Mouse (Mus musculus) MEL (cell line): ENCODE results near the gene Hspb6. TPM values are rescaled to one million over a fixed set of nuclear protein-coding genes. Genes with fewer than 3 reads are reported as not detected.

Experiments
- DNase-seq: peaks from one replicate; pipeline ENCODE4 v3.0.0; 2011; ENCODE audit warnings: low read depth, low spot score
- H3K27ac ChIP-seq: 2 replicates; pipeline ENCODE4 v1.5.1; 2012; ENCODE audit warnings: low read depth, mild to moderate bottlenecking, control low read depth, low read length, moderate library complexity; ENCODE audit not compliant: control insufficient read depth
- H3K27me3 ChIP-seq, 2 experiments: fragments of 150-350 bp in 1 of 2; sonication (generic) in 1 of 2; 2 replicates each; pipeline ENCODE4 v1.6.1; 2012; ENCODE audit warnings: low read length in 2 of 2, mild to moderate bottlenecking in 2 of 2, improper control_type of control experiment in 1 of 2, moderate library complexity in 1 of 2; ENCODE audit not compliant: insufficient read depth in 2 of 2, control insufficient read depth in 1 of 2
- H3K36me3 ChIP-seq, 2 experiments: 2 replicates each; pipeline ENCODE4 v1.6.1; 2012 to 2014; ENCODE audit warnings: low read length in 2 of 2, improper control_type of control experiment in 1 of 2, inconsistent platforms in 1 of 2, mild to moderate bottlenecking in 1 of 2; ENCODE audit not compliant: insufficient read depth in 2 of 2, control insufficient read depth in 1 of 2
- H3K4me1 ChIP-seq, 2 experiments: fragments of 150-350 bp in 1 of 2; sonication (generic) in 1 of 2; 2 replicates each; pipeline ENCODE4 v1.6.1; 2012; ENCODE audit warnings: low read length in 2 of 2, improper control_type of control experiment in 1 of 2, mild to moderate bottlenecking in 1 of 2; ENCODE audit not compliant: insufficient read depth in 2 of 2, control insufficient read depth in 1 of 2
- H3K4me3 ChIP-seq, 2 experiments: fragments of 150-350 bp in 1 of 2; sonication (generic) in 1 of 2; 2 replicates each; pipeline ENCODE4 v1.5.1; 2012; ENCODE audit warnings: low read depth in 2 of 2, low read length in 2 of 2, mild to moderate bottlenecking in 2 of 2, moderate library complexity in 2 of 2, control low read depth in 1 of 2, improper control_type of control experiment in 1 of 2; ENCODE audit not compliant: control insufficient read depth in 1 of 2, insufficient read depth in 1 of 2
- H3K79me2 ChIP-seq: 2 replicates; pipeline ENCODE4 v1.6.1; 2012; ENCODE audit warnings: mild to moderate bottlenecking, low read length, moderate library complexity; ENCODE audit not compliant: control insufficient read depth, poor library complexity, insufficient read depth
- H3K9ac ChIP-seq: 2 replicates; pipeline ENCODE4 v1.6.1; 2012; ENCODE audit warnings: low read depth, mild to moderate bottlenecking, control low read depth, low read length, moderate library complexity; ENCODE audit not compliant: control insufficient read depth, poor library complexity, severe bottlenecking
- H3K9me3 ChIP-seq: fragments of 150-350 bp; sonication (generic); replicated peaks from 2 replicates; pipeline ENCODE4 v1.6.1; 2012; ENCODE audit warnings: mild to moderate bottlenecking, low read length, improper control_type of control experiment, moderate library complexity; ENCODE audit not compliant: insufficient read depth
- CHD1 ChIP-seq: IDR thresholded peaks from 2 replicates; pipeline ENCODE4 v1.6.1; 2012; ENCODE audit warnings: low read depth, mild to moderate bottlenecking, inconsistent platforms, low read length, improper control_type of control experiment
- CTCF ChIP-seq, 3 experiments: IDR thresholded peaks in 2 of 3; conservative IDR thresholded peaks in 1 of 3; 2 replicates each; pipeline ENCODE4 v1.5.1; 2011 to 2012; ENCODE audit warnings: low read length in 3 of 3, low read depth in 2 of 3, mild to moderate bottlenecking in 2 of 3, improper control_type of control experiment in 1 of 3, inconsistent platforms in 1 of 3, mixed read lengths in 1 of 3, moderate library complexity in 1 of 3; ENCODE audit not compliant: control insufficient read depth in 1 of 3, insufficient read depth in 1 of 3, poor library complexity in 1 of 3, severe bottlenecking in 1 of 3
- EP300 ChIP-seq, 2 experiments: IDR thresholded peaks; 2 replicates each; pipeline ENCODE4 v1.6.1; 2011; ENCODE audit warnings: improper control_type of control experiment in 2 of 2, low read length in 2 of 2, low read depth in 1 of 2, mild to moderate bottlenecking in 1 of 2
- GABPA ChIP-seq: IDR thresholded peaks from 2 replicates; pipeline ENCODE4 v1.6.1; 2012; ENCODE audit warnings: low read depth, mild to moderate bottlenecking, inconsistent platforms, low read length, improper control_type of control experiment, moderate library complexity
- JUND ChIP-seq: IDR thresholded peaks from 2 replicates; pipeline ENCODE4 v1.6.1; 2011; ENCODE audit warnings: low read depth, mild to moderate bottlenecking, improper control_type of control experiment, low read length
- MAZ ChIP-seq: IDR thresholded peaks from 2 replicates; pipeline ENCODE4 v1.6.1; 2012; ENCODE audit warnings: low read depth, mild to moderate bottlenecking, inconsistent platforms, low read length, improper control_type of control experiment
- MYB ChIP-seq: IDR thresholded peaks from 2 replicates; pipeline ENCODE4 v1.6.1; 2011; ENCODE audit warnings: mild to moderate bottlenecking, low read depth, low read length, improper control_type of control experiment
- NELFE ChIP-seq: IDR thresholded peaks from 2 replicates; pipeline ENCODE4 v1.6.1; 2011; ENCODE audit warnings: low read depth, low read length, improper control_type of control experiment
- POLR2AphosphoS5 ChIP-seq: IDR thresholded peaks from 2 replicates; pipeline ENCODE4 v1.6.1; 2012; ENCODE audit warnings: low read depth, borderline replicate concordance, mild to moderate bottlenecking, inconsistent platforms, low read length, moderate library complexity, mixed read lengths
- RAD21 ChIP-seq: IDR thresholded peaks from 2 replicates; pipeline ENCODE4 v1.6.1; 2011; ENCODE audit warnings: mild to moderate bottlenecking, low read depth, low read length, improper control_type of control experiment
- SMC3 ChIP-seq: IDR thresholded peaks from 2 replicates; pipeline ENCODE4 v1.6.1; 2011; ENCODE audit warnings: low read depth, low read length, improper control_type of control experiment
- TBP ChIP-seq: IDR thresholded peaks from 2 replicates; pipeline ENCODE4 v1.8.0; 2011; ENCODE audit warnings: low read depth, low read length, improper control_type of control experiment
- USF1 ChIP-seq: IDR thresholded peaks from 2 replicates; pipeline ENCODE4 v1.6.1; 2014; ENCODE audit warnings: low read depth, mild to moderate bottlenecking, inconsistent platforms, low read length, improper control_type of control experiment, moderate library complexity
- polyA plus RNA-seq, 2 experiments: library from polyadenylated mRNA; stranded (reverse) in 1 of 2; unstranded in 1 of 2; fragments of >175 nt in 1 of 2; fragments of >200 nt in 1 of 2; gene quantifications; 2 replicates each; pipeline versions ENCODE4 v1.2.1 to v1.2.4; 2012; ENCODE audit warnings: low replicate concordance in 2 of 2, low read depth in 1 of 2; ENCODE audit not compliant: insufficient read length in 2 of 2, insufficient read depth in 1 of 2, missing spikeins in 1 of 2
- total RNA-seq: library from RNA; depleted of rRNA; stranded (reverse); fragments of 300-350 nt; gene quantifications from 2 replicates; pipeline ENCODE4 v1.2.3, GENCODE M21; 2012

The Hspb6 gene
- total and polyA plus RNA-seq, 3 experiments, result 1.5 to 12.4 TPM; not detected in 1

DNA sequence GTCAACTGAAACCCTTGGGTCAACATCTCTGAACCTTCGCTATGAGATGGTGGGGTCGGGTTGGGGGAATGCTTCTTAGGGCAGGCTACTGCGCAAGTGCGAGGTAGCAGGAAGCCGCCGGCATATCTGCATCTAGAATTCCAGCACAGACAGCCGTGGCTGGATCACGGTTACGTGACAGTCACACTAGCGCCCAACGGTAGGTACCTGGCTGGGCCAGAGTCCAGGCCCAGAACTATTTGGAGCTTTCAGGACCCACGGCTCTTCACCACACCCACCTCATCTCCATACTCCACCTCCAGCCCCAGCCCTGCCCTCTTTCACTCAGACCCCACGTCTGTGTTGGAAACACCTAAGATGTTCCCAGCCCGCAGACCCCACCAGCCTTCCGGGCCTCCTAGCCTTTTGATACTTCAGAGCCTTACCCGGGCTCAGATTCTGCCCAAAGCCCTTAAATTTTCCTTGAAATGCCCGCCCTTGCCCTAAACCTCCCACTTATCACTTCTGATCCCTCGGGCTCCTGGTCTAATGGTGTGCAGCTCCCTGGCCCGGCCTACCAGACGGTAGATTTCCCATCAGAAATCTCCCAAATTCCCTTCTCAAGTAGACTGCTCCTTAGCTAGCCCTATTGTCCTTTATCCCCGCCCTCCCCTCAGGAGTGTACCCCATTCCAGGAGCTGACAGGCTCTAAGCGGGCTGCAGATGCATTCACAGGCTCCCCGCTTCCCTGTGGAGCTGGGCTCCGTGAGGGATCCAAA, 36.8 kb upstream of the Hspb6 start:
- Histone ChIP-seq H3K27ac (no peak overlapping the region), H3K27me3 (peaks cover 0 to 2% of the 10 kb centered on the region in 2 experiments; a peak in 1 of 4 replicates), H3K79me2 (no peaks in the 10 kb centered on the region), H3K4me3 (no peak overlapping the region), H3K9ac (no peak overlapping the region), H3K4me1 (no peaks in the 10 kb centered on the region), H3K9me3 (no peaks in the 10 kb centered on the region), H3K36me3 (no peaks in the 10 kb centered on the region)
- peak; percentile 43; the same call in 1 of the 2 replicates for TF ChIP-seq USF1
- TF ChIP-seq TBP, result no peak
- no peak for TF ChIP-seq EP300 (IDR thresholded peaks at IDR 0.05; ENCODE audit: low read depth in 1 of 2, low read length in 2 of 2)
- TF ChIP-seq GABPA, result no peak
- TF ChIP-seq SMC3, result no peak
- DNase-seq, result no peak

DNA sequence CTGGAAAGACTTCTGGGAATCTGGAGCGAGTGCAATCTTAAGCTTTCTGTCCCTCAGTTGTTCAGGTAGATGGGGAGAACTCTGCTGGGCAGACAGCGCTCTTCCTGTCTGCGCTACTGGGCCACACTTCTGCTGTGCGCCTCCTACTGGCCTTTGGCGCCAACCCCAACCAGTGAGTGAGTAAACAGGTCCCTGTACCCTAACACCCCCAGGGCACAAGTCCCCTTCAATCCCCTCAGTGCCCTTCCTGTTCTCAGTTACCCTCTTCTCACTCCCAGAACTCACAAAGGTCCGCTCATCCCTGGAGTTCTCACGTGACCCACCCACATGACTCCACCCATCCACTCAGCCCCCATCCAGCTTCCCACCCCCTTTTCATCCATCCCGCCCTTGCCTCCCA, 33.7 kb upstream of the Hspb6 start:
- Histone ChIP-seq H3K4me3 (no peak overlapping the region), H3K4me1 (no peaks in the 10 kb centered on the region), H3K27me3 (no peaks in the 10 kb centered on the region), H3K9ac (no peak overlapping the region), H3K36me3 (no peaks in the 10 kb centered on the region), H3K9me3 (no peaks in the 10 kb centered on the region), H3K27ac (no peak overlapping the region)
- no peak for TF ChIP-seq GABPA
- TF ChIP-seq CTCF (IDR thresholded peaks at IDR 0.05 in 2 of 3, conservative IDR thresholded peaks at IDR 0.05 in 1 of 3; ENCODE audit: control insufficient read depth in 1 of 3, insufficient read depth in 1 of 3, low read depth in 2 of 3, low read length in 3 of 3, poor library complexity in 1 of 3, severe bottlenecking in 1 of 3), result peak in 1 of 3 experiments; percentile 31; a peak in 1 of 6 replicates
- TF ChIP-seq, all 39 proteins: peak for 1
- no peak for DNase-seq
- H3K79me2 ChIP-seq, result no peaks in the 10 kb centered on the region

DNA sequence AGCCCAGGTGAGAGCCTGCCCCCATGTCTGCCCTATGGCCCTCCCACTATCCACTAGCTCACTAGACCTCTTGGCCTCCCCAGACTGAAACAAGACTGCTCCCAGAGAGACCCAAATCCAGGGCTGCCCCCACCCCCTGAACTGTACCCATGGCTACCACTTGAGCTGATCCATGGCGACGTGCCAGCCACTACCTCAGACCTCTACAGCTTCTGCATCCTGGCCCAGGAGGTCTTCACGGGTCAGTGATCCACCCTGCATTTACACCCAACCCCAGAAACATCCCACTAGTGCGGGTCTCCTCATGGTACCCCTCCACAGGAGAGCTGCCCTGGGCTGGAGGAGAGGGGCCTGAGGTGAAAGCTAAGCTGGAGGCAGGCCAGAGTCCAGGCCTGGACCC, 31.6 kb upstream of the Hspb6 start:
- Histone ChIP-seq H3K4me1 (no peaks in the 10 kb centered on the region), H3K27me3 (no peaks in the 10 kb centered on the region), H3K9me3 (no peaks in the 10 kb centered on the region), H3K79me2 (no peaks in the 10 kb centered on the region), H3K27ac (no peak overlapping the region)
- DNase-seq, result no peak
- TF ChIP-seq MYB, result no peak
- TF ChIP-seq, all 39 proteins: peak for 0
- Histone ChIP-seq H3K36me3 (no peaks in the 10 kb centered on the region), H3K9ac (no peak overlapping the region), H3K4me3 (no peak overlapping the region)

GRCm38 (mm10) chr7:30520856-30521255, 31.1 kb upstream of the Hspb6 start:
- Histone ChIP-seq H3K4me1 (no peaks in the 10 kb centered on the region), H3K9ac (no peak overlapping the region), H3K36me3 (no peaks in the 10 kb centered on the region), H3K27me3 (no peaks in the 10 kb centered on the region), H3K9me3 (no peaks in the 10 kb centered on the region), H3K79me2 (no peaks in the 10 kb centered on the region), H3K27ac (no peak overlapping the region), H3K4me3 (no peak overlapping the region)
- TF ChIP-seq NELFE (no peak), CHD1 (no peak), POLR2AphosphoS5 (no peak), JUND (no peak), MAZ (no peak), RAD21 (no peak)
- DNase-seq, result no peak
